8 mouse cellular contexts compared by ENCODE assay signal in genomic region chr6:135040275-135040871, GRCm38 (mm10). TPM values are rescaled to one million over a fixed set of nuclear protein-coding genes. Genes with fewer than 3 reads are reported as not detected.
DNase-seq lines count a peak whose midpoint lies in the region; ATAC-seq lines count a peak whose summit lies in the region.

No protein-coding gene starts in this region.

- H3K4me3 ChIP-seq in intestine, embryonic 14.5 days (ENCODE audit: low read depth, low read length), result no peak overlapping the region
- no peak overlapping the region for H3K4me3 ChIP-seq in midbrain, embryonic 11.5 days (ENCODE audit: low read depth, low read length)

- no peaks in the 10 kb centered on the region for H3K4me1 ChIP-seq in intestine, embryonic 14.5 days (replicated peaks; ENCODE audit: control insufficient read depth, insufficient read depth, low read length)
- peaks cover 4% of the 10 kb centered on the region; the same call in 1 of the 2 replicates for H3K4me1 ChIP-seq in midbrain, embryonic 11.5 days (ENCODE audit: control insufficient read depth, insufficient read depth, low read length)

- no peak overlapping the region for H3K27ac ChIP-seq in intestine, embryonic 14.5 days (ENCODE audit: low read depth)
- H3K27ac ChIP-seq in midbrain, embryonic 11.5 days (ENCODE audit: low read depth, low read length), result no peak overlapping the region

- intact Hi-C loops in left cerebral cortex, postnatal 36 days (cut with DNase I), result no loop called here

- H3K9ac ChIP-seq in intestine, embryonic 14.5 days (ENCODE audit: low read length), result no peak overlapping the region
- 0 out of 2 replicates have a peak overlapping the region, but pooled peaks have one; percentile 4 for H3K9ac ChIP-seq in midbrain, embryonic 11.5 days (ENCODE audit: low read length)

- H3K9me3 ChIP-seq in intestine, embryonic 14.5 days (ENCODE audit: control insufficient read depth, low read length), result peaks cover 3% of the 10 kb centered on the region; the same call in 1 of the 2 replicates
- H3K9me3 ChIP-seq in midbrain, embryonic 11.5 days (ENCODE audit: control insufficient read depth, low read length), result no peaks in the 10 kb centered on the region

- peaks cover 5% of the 10 kb centered on the region; the same call in 1 of the 2 replicates for H3K27me3 ChIP-seq in intestine, embryonic 14.5 days (replicated peaks; ENCODE audit: control insufficient read depth, insufficient read depth, low read length)
- H3K27me3 ChIP-seq in midbrain, embryonic 11.5 days (ENCODE audit: control insufficient read depth, insufficient read depth, low read length), result peaks cover 6% of the 10 kb centered on the region; the same call in 1 of the 2 replicates

- no peak for ATAC-seq in cerebellum, adult (ENCODE audit: insufficient number of reproducible peaks, low FRiP score, low TSS enrichment)
- ATAC-seq in intestine, embryonic 14.5 days (replicated peaks; ENCODE audit: low FRiP score, low TSS enrichment, low read depth), result peak; percentile 45; the same call in 1 of the 2 replicates
- no peak for ATAC-seq in midbrain, embryonic 11.5 days (ENCODE audit: low FRiP score)

- 3% methylated on average over 21 of the region's 21 CpGs for WGBS in intestine, embryonic 14.5 days
- WGBS in midbrain, embryonic 11.5 days, result 9% methylated on average over 21 of the region's 21 CpGs

- H3K36me3 ChIP-seq in intestine, embryonic 14.5 days (ENCODE audit: control insufficient read depth, insufficient read depth, low read length), result no peaks in the 10 kb centered on the region
- no peaks in the 10 kb centered on the region for H3K36me3 ChIP-seq in midbrain, embryonic 11.5 days (ENCODE audit: control insufficient read depth, insufficient read depth, low read length)

- peak; percentile 11 for DNase-seq in cerebellum, adult 9-11 months
- DNase-seq in embryo, embryonic 9.5 days (ENCODE audit: extremely low spot score), result peak; percentile 9
- peak; percentile 60 for DNase-seq in intestine, embryonic 14.5 days (ENCODE audit: low spot score)
- no peak for DNase-seq in midbrain, embryonic 11.5 days (ENCODE audit: low spot score, missing footprints)
- no peak for DNase-seq in left cerebral cortex, postnatal 36 days (ENCODE audit: low spot score in 2 of 2)
- DNase-seq in thymus, postnatal 14 days, result no peak
- no peak for DNase-seq in adipocyte (ENCODE audit: low spot score)

- H3K4me2 ChIP-seq in intestine, embryonic 14.5 days (ENCODE audit: low read length), result peak overlapping the region; percentile 42
- peak overlapping the region; percentile 24 for H3K4me2 ChIP-seq in midbrain, embryonic 11.5 days

RNA-seq across cellular contexts. Expression of gene Gprc5a, which starts 25.1 kb away (rescaled TPM):
- 9.1 and 9.3 TPM in 2 replicates for polyA plus RNA-seq in intestine, embryonic 14.5 days (2014; fragmentation: Nextera tagmentation; extraction: Ambion mirVana)
- polyA plus RNA-seq in midbrain, embryonic 11.5 days (2014; fragmentation: Nextera tagmentation; extraction: Ambion mirVana), result 2.8 and 3.0 TPM in 2 replicates
- total RNA-seq in left cerebral cortex, postnatal 36 days (2021), result under 1 TPM; 0.30 to 0.43 TPM

RNA-seq across cellular contexts. Expression of gene Ddx47, which starts 29.0 kb away (rescaled TPM):
- polyA plus RNA-seq in intestine, embryonic 14.5 days (2014; fragmentation: Nextera tagmentation; extraction: Ambion mirVana), result 103 and 115 TPM in 2 replicates
- polyA plus RNA-seq in midbrain, embryonic 11.5 days (2014; fragmentation: Nextera tagmentation; extraction: Ambion mirVana), result 103 TPM in 2 replicates
- 10 to 100 TPM; 52.9 to 63.8 TPM for total RNA-seq in left cerebral cortex, postnatal 36 days (2021)

RNA-seq across cellular contexts. Expression of gene Apold1, which starts 58.9 kb away (rescaled TPM):
- polyA plus RNA-seq in intestine, embryonic 14.5 days (2014; fragmentation: Nextera tagmentation; extraction: Ambion mirVana), result 3.2 and 3.9 TPM in 2 replicates
- polyA plus RNA-seq in midbrain, embryonic 11.5 days (2014; fragmentation: Nextera tagmentation; extraction: Ambion mirVana), result 2.8 and 3.2 TPM in 2 replicates
- total RNA-seq in left cerebral cortex, postnatal 36 days (2021), result 1 to 10 TPM; 3.2 to 8.0 TPM

Comparison
In these comparisons a context has a peak if more than half of its experiments do, and no peak if none do; other contexts are left out.
1. DNase-seq: peak in cerebellum, adult 9-11 months (single experiment), embryo, embryonic 9.5 days (single experiment) and intestine, embryonic 14.5 days (single experiment); none in midbrain, embryonic 11.5 days (single experiment), left cerebral cortex, postnatal 36 days (0 of 2), thymus, postnatal 14 days (single experiment) and adipocyte (single experiment).